Mouse (Mus musculus) brain, embryonic 14.5 days (tissue): ENCODE measurements around the gene Olfr550.

Experiments
- CTCF ChIP-seq: fragments of 200-500 bp; IDR thresholded peaks from 2 replicates; pipeline ENCODE4 v1.5.1; 2012; ENCODE audit warnings: inconsistent platforms, mild to moderate bottlenecking, moderate library complexity, borderline replicate concordance; ENCODE audit not compliant: insufficient read depth, insufficient read length; ENCODE audit errors: extremely low read depth
- POLR2A ChIP-seq: fragments of 200-500 bp; IDR thresholded peaks from 2 replicates; pipeline ENCODE4 v1.6.1; 2012; ENCODE audit warnings: mild to moderate bottlenecking, inconsistent platforms, borderline replicate concordance; ENCODE audit not compliant: poor library complexity, insufficient read depth, insufficient read length, severe bottlenecking; ENCODE audit errors: extremely low read depth

GRCm38 (mm10) chr7:102619608-102620007, 48.4 kb downstream of the Olfr550 start:
- TF ChIP-seq CTCF, result no peak
- no peak for TF ChIP-seq POLR2A
